Mouse (Mus musculus) colon, adult 2 months (tissue): Measurements from ENCODE around the gene Cd302. TPM values are rescaled to one million over a fixed set of nuclear protein-coding genes. Genes with fewer than 3 reads are reported as not detected.

ENCODE experiments used
- polyA plus RNA-seq: library from polyadenylated mRNA; depleted of rRNA; stranded (reverse); fragments of >200 nt; gene quantifications from 2 replicates; pipeline ENCODE4 v1.2.3, GENCODE M21; 2012; rRNA removed

The Cd302 gene
- polyA plus RNA-seq: 4.4 and 5.9 TPM in 2 replicates

GRCm38 (mm10) chr2:60284467-60284821, at the start of gene Cd302:
Cd302 (minus strand) TSS chr2:60284488.

DNA sequence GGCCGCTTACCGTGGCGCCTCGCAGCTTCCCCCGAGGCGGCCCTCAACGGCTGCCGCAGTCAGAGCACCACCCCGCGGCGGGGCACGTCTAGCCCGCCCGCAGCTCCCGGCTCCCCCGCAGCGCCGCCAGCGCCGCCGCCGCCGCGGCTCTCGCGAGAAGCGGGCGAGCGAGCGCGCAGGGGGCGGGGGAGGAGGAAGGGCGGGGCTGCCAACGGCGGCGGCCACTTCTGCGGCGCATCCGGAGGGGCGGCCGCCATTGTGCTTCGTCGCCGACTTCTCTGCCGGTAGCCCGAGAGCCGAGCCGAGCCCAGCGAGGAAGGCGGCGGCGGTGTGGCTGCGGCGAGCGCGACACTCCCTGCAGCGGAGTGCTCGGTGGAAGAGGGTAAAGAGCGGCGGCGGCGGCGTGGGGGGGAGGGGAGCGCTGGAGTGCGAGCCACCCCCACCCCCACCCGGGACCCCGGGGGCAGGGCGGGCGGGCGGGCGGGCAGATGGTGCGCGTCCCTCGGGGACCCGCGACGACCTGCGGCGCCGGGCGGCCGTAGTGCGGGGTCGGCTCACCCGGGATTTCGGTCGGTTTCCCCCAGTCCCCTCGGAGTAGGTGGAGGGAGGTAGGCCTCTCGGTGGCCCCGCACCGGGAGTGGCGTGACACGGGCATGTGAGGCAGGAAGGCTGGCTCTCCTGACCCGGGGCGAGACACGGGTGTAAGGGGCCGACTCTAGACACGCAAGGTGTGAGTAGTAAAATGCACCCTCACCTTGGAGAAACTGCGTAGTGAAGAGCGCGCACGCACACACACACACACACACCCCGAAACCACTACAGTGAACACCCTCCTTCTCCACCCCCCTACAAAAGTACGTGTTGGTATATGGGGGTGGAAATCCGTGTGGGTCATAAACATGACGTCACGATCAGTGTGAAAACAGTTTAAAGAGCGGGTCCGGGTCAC, 74.3 kb downstream of the Cd302 start, which contains the start of the genes Baz2b and March7:
TSS of gene Baz2b (minus strand) at position 137 of the 949 bp plus-strand sequence.
TSS of gene March7 (plus strand) at position 185 of the 949 bp plus-strand sequence.

Other genes with a start within 250 kb of the Cd302 start
- 8.6 and 9.3 TPM in 2 replicates for gene Baz2b, start 74.6 kb downstream of the Cd302 start, polyA plus RNA-seq
- gene March7, start 74.6 kb downstream of the Cd302 start, polyA plus RNA-seq: 6.4 and 7.2 TPM in 2 replicates
- gene Ly75, start 98.8 kb upstream of the Cd302 start, polyA plus RNA-seq: 2.5 and 2.8 TPM in 2 replicates